In genomic region chr9:46480080-46480690, GRCm38 (mm10) we compare ENCODE assay signal across 8 mouse cellular contexts.
DNase-seq lines count a peak whose midpoint lies in the region; ATAC-seq and TF ChIP-seq lines count a peak whose summit lies in the region.

No protein-coding gene starts in this region.

- peak overlapping the region; percentile 23 for H3K4me3 ChIP-seq in embryonic facial prominence, embryonic 10.5 days
- no peak overlapping the region for H3K4me3 ChIP-seq in hindbrain, postnatal 0 days (ENCODE audit: low read length)
- no peak overlapping the region for H3K4me3 ChIP-seq in liver, embryonic 16.5 days (ENCODE audit: low read depth, low read length)

- no peak overlapping the region for H3K9ac ChIP-seq in hindbrain, postnatal 0 days (replicated peaks; ENCODE audit: low read length)
- no peak overlapping the region for H3K9ac ChIP-seq in liver, embryonic 16.5 days (ENCODE audit: low read depth, low read length)

- 0 out of 2 replicates have a peak, but pooled peaks have one; percentile 18 for ATAC-seq in hindbrain, postnatal 0 days
- peak; percentile 70 for ATAC-seq in liver, embryonic 16.5 days (ENCODE audit: low read depth)
- no peak for ATAC-seq in monocyte, adult 5-6 weeks (replicated peaks; ENCODE audit: insufficient number of reproducible peaks, low FRiP score, low TSS enrichment, poor library complexity, severe bottlenecking)

- TF ChIP-seq CTCF in hindbrain, postnatal 0 days (IDR thresholded peaks at IDR 0.05; ENCODE audit: low read depth) = no peak

- peaks cover 43% of the 10 kb centered on the region for H3K27me3 ChIP-seq in embryonic facial prominence, embryonic 10.5 days (replicated peaks; ENCODE audit: low read depth, poor library complexity, severe bottlenecking)
- no peaks in the 10 kb centered on the region for H3K27me3 ChIP-seq in hindbrain, postnatal 0 days (ENCODE audit: insufficient read depth, low read length)
- H3K27me3 ChIP-seq in liver, embryonic 16.5 days (ENCODE audit: control insufficient read depth, insufficient read depth, low read depth, low read length) = no peaks in the 10 kb centered on the region

- H3K27ac ChIP-seq in embryonic facial prominence, embryonic 10.5 days (replicated peaks) = peak overlapping the region; percentile 57
- H3K27ac ChIP-seq in hindbrain, postnatal 0 days = no peak overlapping the region
- no peak overlapping the region for H3K27ac ChIP-seq in liver, embryonic 16.5 days (ENCODE audit: low read length)

- intact Hi-C loops in left cerebral cortex, postnatal 4 days (cut with DNase I) = no loop called here

- H3K9me3 ChIP-seq in embryonic facial prominence, embryonic 10.5 days = no peaks in the 10 kb centered on the region
- H3K9me3 ChIP-seq in hindbrain, postnatal 0 days (ENCODE audit: low read length) = no peaks in the 10 kb centered on the region
- no peaks in the 10 kb centered on the region for H3K9me3 ChIP-seq in liver, embryonic 16.5 days (replicated peaks; ENCODE audit: control insufficient read depth, low read length)

- WGBS in embryonic facial prominence, embryonic 10.5 days = 5% methylated on average over 13 of the region's 13 CpGs
- WGBS in hindbrain, postnatal 0 days = 9% methylated on average over 13 of the region's 13 CpGs
- 26% methylated on average over 13 of the region's 13 CpGs for WGBS in liver, embryonic 16.5 days (ENCODE audit: insufficient replicate concordance)

- H3K4me1 ChIP-seq in embryonic facial prominence, embryonic 10.5 days = peaks cover 53% of the 10 kb centered on the region
- peaks cover 11% of the 10 kb centered on the region for H3K4me1 ChIP-seq in hindbrain, postnatal 0 days (ENCODE audit: insufficient read depth, low read length)
- H3K4me1 ChIP-seq in liver, embryonic 16.5 days (ENCODE audit: control insufficient read depth, low read depth, low read length) = no peaks in the 10 kb centered on the region

- H3K4me2 ChIP-seq in hindbrain, postnatal 0 days (ENCODE audit: low read depth, low read length) = 0 out of 2 replicates have a peak overlapping the region, but pooled peaks have one; percentile 13
- H3K4me2 ChIP-seq in liver, embryonic 16.5 days (ENCODE audit: low read depth, low read length) = no peak overlapping the region

- H3K36me3 ChIP-seq in embryonic facial prominence, embryonic 10.5 days (replicated peaks) = no peaks in the 10 kb centered on the region
- H3K36me3 ChIP-seq in hindbrain, postnatal 0 days (ENCODE audit: insufficient read depth, low read length) = no peaks in the 10 kb centered on the region
- H3K36me3 ChIP-seq in liver, embryonic 16.5 days (ENCODE audit: control insufficient read depth, insufficient read depth) = no peaks in the 10 kb centered on the region

- DNase-seq in left cerebral cortex, postnatal 4 days = peak; percentile 85
- DNase-seq in left cerebral cortex, adult 8-10 months (ENCODE audit: low spot score in 2 of 2) = no peak
- peak; percentile 67 for DNase-seq in embryonic facial prominence, embryonic 10.5 days (ENCODE audit: low spot score)
- DNase-seq in hindbrain, postnatal 0 days (ENCODE audit: low spot score) = peak; percentile 73
- peak; percentile 10 for DNase-seq in ovary, postnatal 14 days (ENCODE audit: low spot score)
- DNase-seq in layer of hippocampus, adult 8-10 months (ENCODE audit: low spot score in 2 of 2) = no peak

Comparison
In these comparisons a context has a peak if more than half of its experiments do, and no peak if none do; other contexts are left out.
1. DNase-seq: peak in left cerebral cortex, postnatal 4 days (single experiment), embryonic facial prominence, embryonic 10.5 days (single experiment), hindbrain, postnatal 0 days (single experiment) and ovary, postnatal 14 days (single experiment); none in left cerebral cortex, adult 8-10 months (0 of 2) and layer of hippocampus, adult 8-10 months (0 of 2).